Mouse (Mus musculus) G1E (cell line): ENCODE results near the gene Ces1d. TPM values are rescaled to one million over a fixed set of nuclear protein-coding genes. Genes with fewer than 3 reads are reported as not detected.

ENCODE experiments used
- ATAC-seq: 2 replicates; pipeline ENCODE4 v1.8.0; 2016; ENCODE audit warnings: mild to moderate bottlenecking; ENCODE audit not compliant: insufficient number of reproducible peaks, poor library complexity, low FRiP score, severe bottlenecking; ENCODE audit errors: extremely low read depth
- DNase-seq: peaks from one replicate; pipeline ENCODE4 v3.0.0; 2012; ENCODE audit warnings: low spot score
- H3K27me3 ChIP-seq: 2 replicates; pipeline ENCODE4 v1.6.1; 2012; ENCODE audit warnings: mild to moderate bottlenecking, low read length, inconsistent platforms; ENCODE audit not compliant: insufficient read depth
- H3K36me3 ChIP-seq: replicated peaks from 2 replicates; pipeline ENCODE3; 2012; ENCODE audit warnings: mild to moderate bottlenecking, inconsistent platforms
- H3K4me1 ChIP-seq: 2 replicates; pipeline ENCODE4 v1.6.1; 2012; ENCODE audit warnings: low read depth, low read length, inconsistent platforms, mixed read lengths; ENCODE audit not compliant: insufficient read depth
- H3K4me3 ChIP-seq: 2 replicates; pipeline ENCODE4 v1.5.1; 2012; ENCODE audit warnings: low read depth, mild to moderate bottlenecking, inconsistent platforms, low read length, moderate library complexity, mixed read lengths
- H3K9me3 ChIP-seq: replicated peaks from 2 replicates; pipeline ENCODE4 v1.6.1; 2012; ENCODE audit warnings: inconsistent platforms
- CTCF ChIP-seq: IDR thresholded peaks from 2 replicates; pipeline ENCODE4 v1.5.1; 2012; ENCODE audit warnings: low read depth, low read length, inconsistent platforms, mixed read lengths
- GATA1 ChIP-seq: IDR thresholded peaks from 2 replicates; pipeline ENCODE4 v1.6.1; 2012; ENCODE audit warnings: borderline replicate concordance, low read length, inconsistent platforms, mixed read lengths
- GATA2 ChIP-seq: IDR thresholded peaks from 2 replicates; pipeline ENCODE4 v1.6.1; 2012; ENCODE audit warnings: low read depth, low read length, inconsistent platforms, borderline replicate concordance
- POLR2AphosphoS5 ChIP-seq: IDR thresholded peaks from 2 replicates; pipeline ENCODE4 v1.6.1; 2012; ENCODE audit warnings: low read depth, low read length, inconsistent platforms; ENCODE audit not compliant: insufficient replicate concordance
- TAL1 ChIP-seq: conservative IDR thresholded peaks from 2 replicates; pipeline ENCODE4 v1.6.1; 2012; ENCODE audit warnings: low read depth, low read length, inconsistent platforms, mixed read lengths
- polyA plus RNA-seq: library from polyadenylated mRNA; stranded (reverse); fragments of >175 nt; gene quantifications from 2 replicates; pipeline ENCODE4 v1.2.3, GENCODE M21; 2012
- total RNA-seq, 2 experiments: library from RNA; stranded (forward) in 1 of 2; stranded (reverse) in 1 of 2; fragments of 200-1000 nt in 1 of 2; fragments of >200 nt in 1 of 2; fragmentation: Nextera tagmentation in 1 of 2; gene quantifications; 2 replicates each; pipeline ENCODE4 v1.2.3; 2014 to 2017

Ces1d gene
- total and polyA plus RNA-seq, 3 experiments = not detected

DNA sequence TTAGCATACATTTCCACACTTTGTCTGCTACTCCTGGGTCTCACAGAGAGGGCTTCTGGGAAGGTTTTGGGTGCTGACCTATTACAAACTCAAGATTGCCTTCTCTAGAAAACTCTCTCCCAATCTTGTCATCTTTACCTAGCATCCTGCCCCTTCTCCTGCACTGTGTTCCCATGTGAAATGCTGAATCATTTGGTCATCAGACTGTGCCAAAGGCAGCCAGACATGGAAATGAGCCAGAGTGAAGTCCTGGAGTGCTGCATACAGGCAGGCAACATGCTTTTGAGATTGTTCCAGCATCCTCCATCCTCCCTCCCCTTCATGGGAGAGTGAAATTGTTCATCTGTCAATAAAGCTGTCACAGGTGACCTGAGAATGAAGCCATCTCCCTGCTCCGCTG is 46.2 kb downstream of the Ces1d start:
- H3K27me3 ChIP-seq = no peaks in the 10 kb centered on the region
- TF ChIP-seq POLR2AphosphoS5 (no peak), CTCF (no peak), GATA2 (no peak), GATA1 (no peak), TAL1 (no peak)
- no peaks in the 10 kb centered on the region for H3K36me3 ChIP-seq
- ATAC-seq (no peak), DNase-seq (no peak)
- H3K4me1 ChIP-seq = no peaks in the 10 kb centered on the region
- H3K4me3 ChIP-seq = no peak overlapping the region
- peaks cover 14% of the 10 kb centered on the region for H3K9me3 ChIP-seq

DNA sequence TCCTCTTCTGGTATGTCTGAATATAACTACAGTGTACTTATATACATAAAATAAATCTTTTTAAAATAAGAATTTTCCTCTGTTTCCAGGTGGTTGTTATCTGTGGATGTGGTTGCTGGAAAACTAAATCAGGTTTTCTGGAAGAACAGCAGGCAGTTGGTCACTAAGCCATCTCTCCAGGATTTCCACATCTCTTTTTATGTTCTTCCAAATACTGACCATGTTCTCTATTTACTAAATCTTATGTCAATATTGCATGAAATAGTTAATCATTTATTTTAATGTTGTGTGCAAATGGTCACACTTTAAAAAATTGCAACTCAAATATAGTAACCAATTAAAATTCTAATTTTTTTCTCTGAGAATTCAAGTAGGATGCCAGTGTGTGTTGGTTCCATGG is 50.3 kb downstream of the Ces1d start:
- Histone ChIP-seq H3K27me3 (no peaks in the 10 kb centered on the region), H3K36me3 (no peaks in the 10 kb centered on the region), H3K9me3 (peaks cover 11% of the 10 kb centered on the region), H3K4me3 (no peak overlapping the region), H3K4me1 (no peaks in the 10 kb centered on the region)
- ATAC-seq (no peak), DNase-seq (no peak)
- TF ChIP-seq CTCF (no peak), GATA2 (no peak), POLR2AphosphoS5 (no peak), TAL1 (no peak), GATA1 (no peak)

DNA sequence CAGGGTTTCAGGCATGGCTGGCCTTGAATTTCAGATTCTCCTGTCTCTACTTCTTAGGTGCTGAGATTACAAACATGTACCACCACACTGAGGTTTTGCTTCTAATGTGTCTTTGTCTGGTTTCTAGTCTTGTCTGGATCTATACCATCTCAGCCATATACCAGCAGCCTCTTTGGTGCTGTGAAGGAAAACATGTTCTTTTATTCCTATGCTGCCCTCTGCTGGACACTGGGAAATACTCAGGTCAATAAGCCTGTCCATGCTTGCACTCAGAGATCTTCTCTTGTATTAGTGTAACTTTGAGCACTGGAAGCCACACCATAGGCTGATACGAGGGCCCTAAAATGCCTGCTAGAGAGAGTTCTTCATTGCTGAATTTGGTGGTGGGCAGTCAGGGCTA is 56.9 kb downstream of the Ces1d start:
- ATAC-seq = no peak
- Histone ChIP-seq H3K27me3 (no peaks in the 10 kb centered on the region), H3K4me1 (no peaks in the 10 kb centered on the region), H3K9me3 (peaks cover 2% of the 10 kb centered on the region; the same call in 1 of the 2 replicates), H3K4me3 (no peak overlapping the region), H3K36me3 (no peaks in the 10 kb centered on the region)
- no peak for DNase-seq
- TF ChIP-seq POLR2AphosphoS5 = no peak
- no peak for TF ChIP-seq CTCF

DNA sequence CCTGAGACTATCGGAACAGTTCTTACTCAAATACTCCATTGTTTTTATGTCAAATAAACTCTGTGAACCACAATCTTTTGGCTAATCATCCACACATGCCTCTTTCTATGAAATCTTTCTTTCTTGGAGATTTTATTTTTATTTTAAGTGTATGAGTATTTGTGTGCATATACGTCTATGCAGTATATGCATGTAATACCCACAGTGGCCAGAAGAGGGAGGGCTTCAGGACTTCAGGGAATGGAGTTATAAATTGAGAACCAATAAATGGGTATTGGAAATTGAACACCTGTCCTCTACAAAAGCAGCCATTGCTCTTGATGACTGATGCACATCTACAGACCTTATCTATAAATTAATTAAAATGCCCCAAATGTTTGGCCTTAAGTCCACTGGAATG is 65.4 kb downstream of the Ces1d start:
- H3K4me1 ChIP-seq = no peaks in the 10 kb centered on the region
- no peak overlapping the region for H3K4me3 ChIP-seq
- H3K27me3 ChIP-seq = no peaks in the 10 kb centered on the region
- H3K9me3 ChIP-seq = no peaks in the 10 kb centered on the region
- H3K36me3 ChIP-seq = no peaks in the 10 kb centered on the region
- DNase-seq = no peak
- no peak for TF ChIP-seq CTCF
- TF ChIP-seq GATA1 = no peak
- TF ChIP-seq POLR2AphosphoS5 = no peak
- TF ChIP-seq TAL1 = no peak
- no peak for TF ChIP-seq GATA2
- no peak for ATAC-seq

DNA sequence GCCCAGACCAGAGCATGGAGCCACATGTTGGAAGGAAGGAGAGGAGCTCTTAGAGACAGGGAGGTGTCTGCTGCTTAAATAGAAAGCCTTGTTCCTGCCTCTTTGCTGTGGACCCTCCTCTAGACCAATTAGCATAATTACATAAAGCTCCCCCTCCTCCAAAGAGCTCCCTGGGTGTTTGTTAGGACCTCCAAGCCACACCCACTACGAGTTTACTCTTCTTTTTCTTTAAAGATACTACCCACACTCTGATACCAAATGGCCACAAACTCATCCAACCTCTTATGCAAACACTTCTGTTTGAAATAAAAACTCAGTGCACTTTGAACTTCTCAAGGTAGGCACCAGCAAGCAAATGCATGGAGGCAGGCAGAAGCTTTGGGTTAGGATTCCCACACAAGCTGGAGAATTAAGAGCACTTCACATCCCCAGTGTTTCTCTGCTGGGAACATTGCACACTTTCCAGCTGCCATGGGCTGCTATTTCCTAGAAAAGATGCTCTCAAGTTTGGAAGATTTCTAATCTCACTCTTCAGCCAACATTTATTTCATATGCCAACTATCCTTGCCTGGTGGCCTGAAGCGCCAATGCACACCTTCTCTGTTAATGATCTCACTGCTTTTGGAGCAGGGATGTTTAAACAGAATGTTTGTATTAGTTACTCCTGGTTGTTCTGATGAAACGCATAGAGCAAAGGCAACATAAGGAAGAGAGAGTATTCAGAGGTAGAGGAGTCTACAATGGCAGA is 66.2 kb downstream of the Ces1d start, which contains the start of gene Ces1c:
Gene Ces1c, minus strand, starts transcription at position 51 of the 748 bp plus-strand sequence.
- H3K27me3 ChIP-seq = no peaks in the 10 kb centered on the region
- no peak for TF ChIP-seq GATA2
- TF ChIP-seq TAL1 = no peak
- no peak for TF ChIP-seq POLR2AphosphoS5
- TF ChIP-seq GATA1 = no peak
- TF ChIP-seq CTCF = no peak
- H3K4me1 ChIP-seq = no peaks in the 10 kb centered on the region
- DNase-seq (no peak), ATAC-seq (no peak)
- no peaks in the 10 kb centered on the region for H3K36me3 ChIP-seq
- H3K9me3 ChIP-seq = no peaks in the 10 kb centered on the region
- H3K4me3 ChIP-seq = no peak within 1 kb of the TSS

DNA sequence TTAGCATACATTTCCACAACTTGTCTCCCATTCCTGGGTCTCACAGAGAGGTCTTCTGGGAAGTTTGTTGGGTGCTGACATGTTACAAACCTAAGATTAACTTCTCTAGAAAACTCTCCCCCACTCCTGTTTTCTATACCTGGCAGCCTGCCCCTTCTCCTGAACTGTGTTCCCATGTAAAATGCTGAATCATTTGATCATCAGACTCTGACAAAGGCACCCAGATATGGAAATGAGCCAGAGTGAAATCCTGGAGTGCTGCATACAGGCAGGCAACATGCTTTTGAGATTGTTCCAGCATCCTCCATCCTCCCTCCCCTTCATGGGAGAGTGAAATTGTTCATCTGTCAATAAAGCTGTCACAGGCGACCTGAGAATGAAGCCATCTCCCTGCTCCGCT is 71.2 kb downstream of the Ces1d start:
- no peak for ATAC-seq
- TF ChIP-seq CTCF (no peak), GATA1 (no peak), GATA2 (no peak), TAL1 (no peak), POLR2AphosphoS5 (no peak)
- no peaks in the 10 kb centered on the region for H3K36me3 ChIP-seq
- no peak overlapping the region for H3K4me3 ChIP-seq
- H3K27me3 ChIP-seq = no peaks in the 10 kb centered on the region
- peaks cover 5% of the 10 kb centered on the region for H3K9me3 ChIP-seq
- H3K4me1 ChIP-seq = no peaks in the 10 kb centered on the region
- DNase-seq = no peak

DNA sequence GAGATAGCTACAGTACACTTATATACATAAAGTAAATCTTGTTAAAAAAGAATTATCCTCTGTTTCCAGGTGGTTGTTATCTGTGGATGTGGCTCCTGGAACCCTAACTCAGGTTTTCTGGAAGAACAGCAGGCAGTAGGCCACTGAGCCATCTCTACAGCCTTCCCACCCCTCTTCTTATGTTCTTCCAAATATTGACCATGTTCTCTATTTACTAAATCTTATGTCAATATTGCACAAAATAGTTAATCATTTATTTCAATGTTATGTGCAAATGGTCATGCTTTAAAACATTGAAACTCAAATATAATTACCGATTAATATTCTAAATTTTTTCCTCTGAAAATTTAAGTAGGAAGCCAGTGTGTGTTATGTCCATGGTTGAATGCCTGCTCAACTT is 75.6 kb downstream of the Ces1d start:
- DNase-seq (no peak), ATAC-seq (no peak)
- H3K27me3 ChIP-seq = no peaks in the 10 kb centered on the region
- no peak overlapping the region for H3K4me3 ChIP-seq
- H3K36me3 ChIP-seq = no peaks in the 10 kb centered on the region
- no peaks in the 10 kb centered on the region for H3K4me1 ChIP-seq
- peaks cover 7% of the 10 kb centered on the region for H3K9me3 ChIP-seq
- TF ChIP-seq GATA2 = no peak
- TF ChIP-seq GATA1 = no peak
- TF ChIP-seq POLR2AphosphoS5 = no peak
- TF ChIP-seq CTCF = no peak

Other genes starting within 250 kb of the Ces1d start
- gene Slc6a2, start 237.8 kb downstream of the Ces1d start, total RNA-seq (2014; fragmentation: Nextera tagmentation) = not detected in 2 replicates
- gene Slc6a2, start 237.8 kb downstream of the Ces1d start, total RNA-seq (2017) = under 0.01 TPM in 1 of 2 replicates, not detected in the other
- not detected in 2 replicates for gene Slc6a2, start 237.8 kb downstream of the Ces1d start, polyA plus RNA-seq
- gene Ces1a, start 149.6 kb downstream of the Ces1d start, total RNA-seq (2014; fragmentation: Nextera tagmentation) = not detected in 2 replicates
- gene Ces1a, start 149.6 kb downstream of the Ces1d start, total RNA-seq (2017) = 0.05 TPM in 1 of 2 replicates, not detected in the other
- not detected in 2 replicates for gene Ces1a, start 149.6 kb downstream of the Ces1d start, polyA plus RNA-seq
- gene Ces1b, start 117.8 kb downstream of the Ces1d start, total RNA-seq (2014; fragmentation: Nextera tagmentation) = not detected in 2 replicates
- 0.05 TPM in 1 of 2 replicates, not detected in the other for gene Ces1b, start 117.8 kb downstream of the Ces1d start, total RNA-seq (2017)
- not detected in 2 replicates for gene Ces1b, start 117.8 kb downstream of the Ces1d start, polyA plus RNA-seq
- gene Ces1c, start 66.6 kb downstream of the Ces1d start, total RNA-seq (2014; fragmentation: Nextera tagmentation) = not detected in 2 replicates
- not detected in 2 replicates for gene Ces1c, start 66.6 kb downstream of the Ces1d start, total RNA-seq (2017)
- not detected in 2 replicates for gene Ces1c, start 66.6 kb downstream of the Ces1d start, polyA plus RNA-seq
- not detected in 2 replicates for gene Ces1e, start 31.8 kb upstream of the Ces1d start, total RNA-seq (2014; fragmentation: Nextera tagmentation)
- gene Ces1e, start 31.8 kb upstream of the Ces1d start, total RNA-seq (2017) = not detected in 2 replicates
- gene Ces1e, start 31.8 kb upstream of the Ces1d start, polyA plus RNA-seq = not detected in 2 replicates
- not detected in 2 replicates for gene Ces1f, start 81.9 kb upstream of the Ces1d start, total RNA-seq (2014; fragmentation: Nextera tagmentation)
- gene Ces1f, start 81.9 kb upstream of the Ces1d start, total RNA-seq (2017) = not detected in 2 replicates
- not detected in 2 replicates for gene Ces1f, start 81.9 kb upstream of the Ces1d start, polyA plus RNA-seq
- gene Ces1g, start 139.5 kb upstream of the Ces1d start, total RNA-seq (2014; fragmentation: Nextera tagmentation) = not detected in 2 replicates
- gene Ces1g, start 139.5 kb upstream of the Ces1d start, total RNA-seq (2017) = 0.05 TPM in 1 of 2 replicates, not detected in the other
- not detected in 2 replicates for gene Ces1g, start 139.5 kb upstream of the Ces1d start, polyA plus RNA-seq
- gene Ces1h, start 181.9 kb upstream of the Ces1d start, total RNA-seq (2014; fragmentation: Nextera tagmentation) = not detected in 2 replicates
- gene Ces1h, start 181.9 kb upstream of the Ces1d start, total RNA-seq (2017) = not detected in 2 replicates
- gene Ces1h, start 181.9 kb upstream of the Ces1d start, polyA plus RNA-seq = not detected in 2 replicates